Mouse (Mus musculus): ENCODE data around the gene Pitpnc1.

DNA sequence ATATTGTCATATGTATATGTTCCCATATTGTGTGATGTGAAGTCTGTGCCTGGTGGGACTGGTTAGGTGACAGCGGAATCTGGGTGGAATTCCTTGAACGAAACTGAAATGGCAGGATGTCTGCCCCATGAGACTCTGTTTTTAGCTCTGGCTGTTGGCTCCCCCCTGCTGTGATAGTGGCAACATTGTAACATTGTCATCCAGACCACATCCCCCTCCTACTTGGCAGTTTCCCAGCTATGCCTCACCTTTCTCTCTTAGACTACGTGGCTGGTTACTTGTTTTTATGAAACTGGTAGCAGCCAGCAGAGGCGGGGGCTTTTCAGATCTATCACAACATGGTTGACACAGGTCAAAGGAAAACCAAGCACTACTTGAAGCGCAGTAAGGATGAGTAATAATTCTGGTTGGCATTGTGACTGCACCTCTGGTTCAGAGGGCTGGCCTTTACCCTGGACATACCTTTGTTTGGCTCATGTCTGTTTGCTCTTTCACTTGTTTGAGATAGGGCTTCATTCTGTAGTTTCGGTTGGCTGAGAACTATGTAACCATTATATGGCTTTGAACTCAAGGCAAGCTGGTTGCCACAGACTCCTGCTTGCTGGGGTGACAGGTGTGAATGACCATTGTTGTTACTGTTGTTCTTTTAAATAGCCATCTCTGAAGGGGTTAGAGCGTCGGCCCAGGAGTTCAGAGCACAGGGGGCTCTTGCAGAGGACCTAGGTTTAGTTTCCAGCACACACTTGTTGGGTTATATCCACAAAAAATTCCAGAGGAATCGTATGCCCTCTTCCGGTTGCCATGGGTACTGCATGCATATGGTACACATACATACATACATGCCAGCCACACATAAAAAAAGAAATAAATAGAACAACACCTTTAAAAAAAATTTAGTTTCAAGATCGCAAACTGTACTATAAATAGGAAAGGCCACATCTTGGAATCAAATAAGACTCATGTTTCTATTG lies 183.0 kb downstream of the Pitpnc1 start:
- no peak for TF ChIP-seq CTCF (IDR thresholded peaks at IDR 0.05; ENCODE audit: control insufficient read depth, insufficient read depth, insufficient read length)
- no peak for TF ChIP-seq MYOD1 (IDR thresholded peaks at IDR 0.05; ENCODE audit: control insufficient read depth, insufficient read length, low read depth)

All from C2C12 (cell line).